Mouse (Mus musculus) intestine, embryonic 14.5 days (tissue): ENCODE data around the gene Cyp11a1. TPM values are rescaled to one million over a fixed set of nuclear protein-coding genes. Genes with fewer than 3 reads are reported as not detected.

ENCODE experiments used
- ATAC-seq: fragments of 200-750 bp; cut with Nextera tagmentation; replicated peaks from 2 replicates; pipeline ENCODE4 v1.8.0; 2017; ENCODE audit warnings: low read depth, moderate number of reproducible peaks, moderate TSS enrichment, moderate library complexity; ENCODE audit not compliant: low FRiP score, low TSS enrichment
- DNase-seq: peaks from one replicate; pipeline ENCODE4 v3.0.0-alpha.2; 2018; ENCODE audit warnings: low spot score
- H3K27ac ChIP-seq: fragments of 300-500 bp; sonication (generic); 2 replicates; pipeline ENCODE4 v1.5.1; 2014; ENCODE audit warnings: low read depth, mild to moderate bottlenecking, control low read depth
- H3K27me3 ChIP-seq: fragments of 300-500 bp; sonication (generic); replicated peaks from 2 replicates; pipeline ENCODE4 v1.6.1; 2014; ENCODE audit warnings: low read length, control low read depth; ENCODE audit not compliant: control insufficient read depth, insufficient read depth
- H3K36me3 ChIP-seq: fragments of 300-500 bp; sonication (generic); 2 replicates; pipeline ENCODE4 v1.6.1; 2014; ENCODE audit warnings: low read length, control low read depth; ENCODE audit not compliant: control insufficient read depth, insufficient read depth
- H3K4me1 ChIP-seq: fragments of 300-500 bp; sonication (generic); replicated peaks from 2 replicates; pipeline ENCODE4 v1.6.1; 2014; ENCODE audit warnings: low read length, control low read depth, mixed read lengths; ENCODE audit not compliant: control insufficient read depth, insufficient read depth
- H3K4me2 ChIP-seq: fragments of 300-500 bp; sonication (generic); 2 replicates; pipeline ENCODE4 v1.6.1; 2014; ENCODE audit warnings: low read length
- H3K4me3 ChIP-seq: fragments of 300-500 bp; sonication (generic); 2 replicates; pipeline ENCODE4 v1.5.1; 2014; ENCODE audit warnings: low read depth, low read length, control low read depth, mixed read lengths
- H3K9ac ChIP-seq: fragments of 300-500 bp; sonication (generic); 2 replicates; pipeline ENCODE4 v1.6.1; 2014; ENCODE audit warnings: mild to moderate bottlenecking, low read length
- H3K9me3 ChIP-seq: fragments of 300-500 bp; sonication (generic); 2 replicates; pipeline ENCODE4 v1.6.1; 2016; ENCODE audit warnings: low read length, control low read depth; ENCODE audit not compliant: control insufficient read depth
- WGBS: fragments of 180-500 bp; shearing (Covaris S2); extraction: QIAGEN DNeasy Blood & Tissue Kit; methylation state at CpG from one replicate; pipeline ENCODE4 v1.1.7; 2014; 5-methylcytosine and 5-hydroxymethylcytosine counted together
- polyA plus RNA-seq: library from polyadenylated mRNA; unstranded; fragments of >200 nt; fragmentation: Nextera tagmentation; extraction: Ambion mirVana; gene quantifications from 2 replicates; pipeline ENCODE4 v1.2.1, GENCODE M21; 2014

The Cyp11a1 gene
- polyA plus RNA-seq, 1 experiment from 2014 or later: 3.0 TPM

DNA sequence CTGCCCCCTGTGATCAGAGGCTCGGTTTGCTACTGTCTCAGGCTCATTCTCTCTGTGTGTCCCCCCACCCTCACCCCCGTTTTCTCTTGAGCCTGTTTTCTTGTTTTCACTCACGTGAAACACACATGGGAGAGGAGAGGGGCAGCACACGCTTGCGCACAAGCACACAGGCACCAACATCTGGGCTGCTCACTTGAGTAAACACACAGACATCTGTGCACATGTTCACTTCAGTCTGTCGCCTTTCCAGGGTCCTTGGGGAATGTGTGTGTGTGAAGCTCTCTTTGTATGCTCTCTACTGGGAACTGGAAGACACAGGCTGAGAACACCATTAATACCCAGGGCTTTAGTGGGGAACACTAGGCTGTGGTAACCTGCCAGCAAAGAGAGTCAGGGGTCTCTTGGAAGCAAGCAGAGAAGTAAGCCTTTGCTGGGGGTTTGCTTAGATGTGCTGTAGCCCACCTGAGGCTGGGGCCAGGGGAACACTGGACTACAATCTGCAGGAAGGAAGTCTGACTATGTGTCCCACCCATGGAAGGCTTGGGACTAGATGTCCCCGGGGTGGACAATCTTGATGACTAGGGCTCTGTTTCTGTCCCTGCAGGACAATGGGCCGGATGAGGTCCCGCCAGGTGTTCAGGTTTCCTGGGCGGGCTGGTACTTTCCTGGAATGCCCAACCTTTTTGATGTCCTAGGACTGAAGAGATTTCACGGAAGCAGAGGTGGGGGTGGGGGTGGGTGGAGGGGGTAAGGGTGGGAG lies 36.3 kb upstream of the Cyp11a1 start:
- ATAC-seq (no peak), DNase-seq (no peak)
- H3K9me3 ChIP-seq: no peaks in the 10 kb centered on the region
- no peaks in the 10 kb centered on the region for H3K27me3 ChIP-seq
- 69% methylated on average over 11 of the region's 11 CpGs for WGBS
- no peaks in the 10 kb centered on the region for H3K36me3 ChIP-seq
- no peak overlapping the region for H3K4me3 ChIP-seq
- no peak overlapping the region for H3K9ac ChIP-seq
- no peak overlapping the region for H3K27ac ChIP-seq
- no peak overlapping the region for H3K4me2 ChIP-seq
- peaks cover 12% of the 10 kb centered on the region for H3K4me1 ChIP-seq

DNA sequence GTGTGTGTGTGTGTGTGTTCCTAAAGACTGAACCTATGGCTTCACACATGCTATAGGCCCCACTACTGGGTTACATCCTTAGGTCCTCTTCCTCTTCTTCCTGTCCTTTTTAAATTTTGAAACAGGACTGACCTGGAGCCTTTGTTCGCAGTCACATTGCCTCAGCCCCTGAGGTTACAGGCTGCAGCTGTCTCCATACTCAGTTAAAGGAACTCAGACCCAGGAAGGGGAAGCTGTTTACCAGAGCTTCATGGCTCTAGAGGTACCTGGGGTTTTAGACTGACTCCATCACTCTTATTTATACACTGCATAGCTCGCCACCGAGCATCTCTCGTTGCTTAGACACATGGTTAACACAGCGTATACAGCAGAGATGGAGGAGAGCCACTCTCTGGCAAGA lies 34.8 kb upstream of the Cyp11a1 start:
- Histone ChIP-seq H3K27me3 (no peaks in the 10 kb centered on the region), H3K9me3 (no peaks in the 10 kb centered on the region), H3K4me1 (peaks cover 12% of the 10 kb centered on the region), H3K27ac (no peak overlapping the region), H3K36me3 (no peaks in the 10 kb centered on the region), H3K4me2 (no peak overlapping the region), H3K9ac (no peak overlapping the region), H3K4me3 (no peak overlapping the region)
- DNase-seq (no peak), ATAC-seq (no peak)
- 69% methylated on average over 5 of the region's 5 CpGs for WGBS

DNA sequence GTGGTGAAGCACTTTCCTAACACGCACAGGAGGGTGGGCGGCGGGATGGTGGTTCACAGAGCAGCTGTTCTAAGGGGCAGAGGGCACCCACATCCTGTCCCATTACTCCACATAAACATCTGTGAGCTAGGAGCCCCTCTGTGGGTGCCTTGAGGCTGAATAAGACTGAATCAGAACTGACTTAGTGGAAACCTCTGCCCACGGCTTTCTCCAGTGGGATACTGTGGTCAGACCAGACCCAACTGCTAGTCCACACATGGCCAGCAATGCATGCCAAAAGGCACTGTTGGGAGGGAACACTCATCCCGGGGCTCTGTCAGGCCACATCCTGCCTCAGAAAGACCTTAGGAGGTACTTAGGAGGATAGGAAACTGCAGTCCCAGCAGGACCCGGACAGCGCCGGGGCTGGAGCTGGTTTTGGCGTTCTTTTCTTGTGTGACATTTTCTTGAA lies 34.0 kb upstream of the Cyp11a1 start:
- no peaks in the 10 kb centered on the region for H3K9me3 ChIP-seq
- peaks cover 12% of the 10 kb centered on the region for H3K4me1 ChIP-seq
- DNase-seq (no peak), ATAC-seq (no peak)
- WGBS: 46% methylated on average over 9 of the region's 9 CpGs
- no peak overlapping the region for H3K9ac ChIP-seq
- H3K4me3 ChIP-seq: no peak overlapping the region
- no peaks in the 10 kb centered on the region for H3K36me3 ChIP-seq
- no peak overlapping the region for H3K4me2 ChIP-seq
- no peaks in the 10 kb centered on the region for H3K27me3 ChIP-seq
- H3K27ac ChIP-seq: no peak overlapping the region

DNA sequence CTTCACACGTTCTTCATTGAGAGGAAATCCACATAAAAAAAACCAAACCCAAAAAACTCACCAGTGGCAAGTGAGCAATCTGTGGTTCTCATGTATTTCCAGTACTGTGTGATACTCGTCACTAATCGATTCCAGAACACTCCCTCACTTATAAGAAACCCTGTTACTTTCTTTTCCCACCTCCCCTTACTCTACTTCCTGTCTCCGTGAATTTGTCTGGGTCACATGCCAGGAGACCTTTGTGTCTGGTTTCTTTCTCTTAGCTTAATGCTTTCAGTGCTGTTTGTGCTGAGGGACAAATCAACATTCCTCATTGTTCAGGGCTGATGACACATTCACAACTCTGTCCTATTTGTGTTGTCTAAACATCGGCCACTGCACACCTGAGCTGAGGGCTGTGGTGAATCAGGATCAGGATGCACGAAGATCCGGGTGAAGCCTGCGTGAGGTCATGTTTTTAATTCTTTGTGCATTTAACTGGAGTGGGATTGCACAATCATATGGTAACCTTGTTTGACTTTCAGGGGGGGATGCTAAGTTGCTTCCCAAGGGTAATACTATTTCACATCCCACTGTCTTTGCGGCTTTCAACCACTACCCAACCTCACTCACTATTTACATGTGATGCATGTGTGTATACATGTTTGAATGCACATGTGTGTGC lies 33.3 kb upstream of the Cyp11a1 start:
- Histone ChIP-seq H3K27ac (no peak overlapping the region), H3K4me3 (no peak overlapping the region), H3K36me3 (no peaks in the 10 kb centered on the region), H3K4me1 (peaks cover 12% of the 10 kb centered on the region), H3K9me3 (no peaks in the 10 kb centered on the region), H3K27me3 (no peaks in the 10 kb centered on the region), H3K4me2 (no peak overlapping the region), H3K9ac (no peak overlapping the region)
- ATAC-seq: no peak
- WGBS: 31% methylated on average over 9 of the region's 9 CpGs
- no peak for DNase-seq

GRCm38 (mm10) chr9:57973440-57974066 lies 32.7 kb upstream of the Cyp11a1 start:
- H3K9ac ChIP-seq: no peak overlapping the region
- peaks cover 12% of the 10 kb centered on the region for H3K4me1 ChIP-seq
- no peak overlapping the region for H3K27ac ChIP-seq
- H3K9me3 ChIP-seq: no peaks in the 10 kb centered on the region
- no peaks in the 10 kb centered on the region for H3K27me3 ChIP-seq
- ATAC-seq: no peak
- H3K4me3 ChIP-seq: no peak overlapping the region
- 90% methylated on average over 6 of the region's 6 CpGs for WGBS
- H3K36me3 ChIP-seq: no peaks in the 10 kb centered on the region
- no peak overlapping the region for H3K4me2 ChIP-seq
- DNase-seq: no peak

DNA sequence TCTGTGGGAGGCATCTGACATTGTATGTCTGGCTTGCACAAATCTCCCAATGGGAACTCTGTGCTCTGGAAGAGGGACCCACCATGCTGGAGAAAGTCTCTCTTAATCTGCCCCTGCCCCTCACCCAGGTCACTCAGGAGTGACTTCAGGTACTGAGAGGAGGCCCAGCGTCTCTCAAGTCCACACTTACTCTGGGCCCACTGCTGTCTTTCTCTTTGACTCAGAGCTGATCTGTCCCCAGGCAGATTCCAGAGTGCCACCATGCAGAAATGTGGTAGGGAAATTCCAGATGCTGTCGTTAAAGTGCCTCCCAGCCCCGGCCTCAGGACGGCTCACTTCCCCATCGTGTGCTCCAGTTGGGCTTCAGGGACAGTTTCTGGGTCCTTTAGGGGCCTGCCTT lies 32.0 kb upstream of the Cyp11a1 start:
- ATAC-seq (no peak), DNase-seq (no peak)
- WGBS: 68% methylated on average over 5 of the region's 5 CpGs
- H3K9ac ChIP-seq: no peak overlapping the region
- H3K36me3 ChIP-seq: no peaks in the 10 kb centered on the region
- no peaks in the 10 kb centered on the region for H3K27me3 ChIP-seq
- no peak overlapping the region for H3K4me2 ChIP-seq
- no peak overlapping the region for H3K4me3 ChIP-seq
- H3K9me3 ChIP-seq: no peaks in the 10 kb centered on the region
- H3K27ac ChIP-seq: no peak overlapping the region
- peaks cover 12% of the 10 kb centered on the region for H3K4me1 ChIP-seq

DNA sequence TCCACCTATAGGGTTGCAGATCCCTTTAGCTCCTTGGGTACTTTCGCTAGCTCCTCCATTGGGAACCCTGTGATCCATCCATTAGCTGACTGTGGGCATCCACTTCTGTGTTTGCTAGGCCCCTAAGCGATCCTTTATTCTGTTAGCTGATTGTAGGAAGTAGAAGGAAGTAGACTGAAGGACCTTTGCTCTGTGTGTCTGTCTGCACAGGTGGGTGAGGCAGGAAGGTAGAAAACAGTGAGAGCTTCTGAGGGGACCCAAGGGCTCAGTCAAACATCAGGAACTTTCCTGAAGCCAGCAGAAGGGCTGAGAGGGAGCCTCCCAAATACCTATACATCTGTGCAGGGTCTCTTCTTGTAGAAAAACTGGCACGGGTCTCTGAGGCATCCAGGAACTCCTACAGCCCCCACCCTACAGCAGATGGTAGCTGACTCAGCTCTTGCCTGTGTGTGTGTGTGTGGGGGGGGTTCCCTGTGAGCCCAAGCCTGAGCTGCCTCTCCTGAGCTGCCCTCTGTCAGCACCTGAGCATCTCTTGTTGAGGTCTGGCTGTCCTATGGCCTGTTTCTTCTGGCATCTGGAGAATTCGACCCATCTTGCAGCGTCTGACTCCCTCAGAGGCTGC lies 30.9 kb upstream of the Cyp11a1 start:
- H3K9me3 ChIP-seq: no peaks in the 10 kb centered on the region
- H3K4me1 ChIP-seq: peaks cover 12% of the 10 kb centered on the region
- H3K4me2 ChIP-seq: no peak overlapping the region
- H3K27ac ChIP-seq: no peak overlapping the region
- H3K9ac ChIP-seq: no peak overlapping the region
- ATAC-seq: no peak
- H3K4me3 ChIP-seq: no peak overlapping the region
- H3K27me3 ChIP-seq: no peaks in the 10 kb centered on the region
- WGBS: 58% methylated on average over 5 of the region's 5 CpGs
- DNase-seq: no peak
- H3K36me3 ChIP-seq: no peaks in the 10 kb centered on the region

DNA sequence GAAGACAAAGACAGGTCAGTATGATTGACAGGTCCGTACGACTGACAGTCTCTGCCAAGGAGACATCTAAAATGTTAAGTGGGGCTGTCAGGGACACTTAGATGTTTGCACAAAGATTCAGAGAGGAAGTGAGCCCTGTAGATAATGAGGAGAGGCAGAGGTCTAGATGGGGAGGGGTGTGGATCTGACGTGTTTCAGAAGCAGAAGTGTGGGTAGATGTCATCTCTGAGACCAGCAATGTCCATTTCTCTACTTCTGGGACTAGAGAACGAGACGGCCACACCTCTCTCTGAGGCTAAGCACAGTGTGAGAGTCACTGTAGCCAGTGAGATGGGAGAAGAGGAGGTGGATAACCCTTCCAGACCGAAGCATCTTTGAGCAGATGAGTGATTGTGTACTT lies 28.2 kb upstream of the Cyp11a1 start:
- Histone ChIP-seq H3K9ac (no peak overlapping the region), H3K4me3 (no peak overlapping the region), H3K9me3 (no peaks in the 10 kb centered on the region), H3K4me2 (no peak overlapping the region), H3K4me1 (peaks cover 2% of the 10 kb centered on the region; the same call in 1 of the 2 replicates), H3K27me3 (no peaks in the 10 kb centered on the region), H3K27ac (no peak overlapping the region), H3K36me3 (no peaks in the 10 kb centered on the region)
- ATAC-seq (no peak), DNase-seq (no peak)
- WGBS: 73% methylated on average over 6 of the region's 6 CpGs
